ENCODE assay signal across 14 mouse cellular contexts in genomic region chrX:103448429-103448828, GRCm38 (mm10). TPM values are rescaled to one million over a fixed set of nuclear protein-coding genes. Genes with fewer than 3 reads are reported as not detected.
DNase-seq lines count a peak whose midpoint lies in the region; ATAC-seq and TF ChIP-seq lines count a peak whose summit lies in the region.
"Not testable (repeated sequence)": the region's sequence is repeated elsewhere in the genome, so short reads cannot be mapped to it uniquely, and the experiment has no call there.
"Had no signal": no experiment of that assay in that cellular context is flagged by ENCODE, and none has a peak within 500 bp of the region (broad histone marks: within the 10 kb centered on the region; RNA-seq: fewer than 3 reads in every experiment).

No protein-coding gene starts in this region.

- TF ChIP-seq POLR2A in testis, adult 2 months (IDR thresholded peaks at IDR 0.05; ENCODE audit: control insufficient read depth, low read depth, low read length) = not testable (repeated sequence)

- not testable (repeated sequence) for ATAC-seq in G1E (ENCODE audit: extremely low read depth, insufficient number of reproducible peaks, low FRiP score, poor library complexity, severe bottlenecking); forebrain, embryonic 11.5 days (replicated peaks; ENCODE audit: low FRiP score); heart, embryonic 12.5 days (ENCODE audit: insufficient number of reproducible peaks, low FRiP score); hindbrain, postnatal 0 days; liver, embryonic 16.5 days (ENCODE audit: low read depth); midbrain, embryonic 14.5 days (ENCODE audit: low FRiP score, low TSS enrichment)

- not testable (repeated sequence) for H3K9me3 ChIP-seq in G1E (replicated peaks); forebrain, embryonic 11.5 days (ENCODE audit: control insufficient read depth, low read length); heart, embryonic 12.5 days (replicated peaks); hindbrain, postnatal 0 days (ENCODE audit: low read length); limb, embryonic 10.5 days (replicated peaks); liver, embryonic 16.5 days (replicated peaks; ENCODE audit: control insufficient read depth, low read length); midbrain, embryonic 14.5 days (ENCODE audit: control insufficient read depth, low read length)

- peak overlapping the region; percentile 61; the same call in 1 of the 2 replicates for H3K4me2 ChIP-seq in forebrain, embryonic 11.5 days (ENCODE audit: low read depth, low read length, severe bottlenecking)
- peak overlapping the region; percentile 75 for H3K4me2 ChIP-seq in heart, embryonic 12.5 days
- peak overlapping the region; percentile 66 for H3K4me2 ChIP-seq in hindbrain, postnatal 0 days (ENCODE audit: low read depth, low read length)
- not testable (repeated sequence) for H3K4me2 ChIP-seq in liver, embryonic 16.5 days (ENCODE audit: low read depth, low read length)
- H3K4me2 ChIP-seq in midbrain, embryonic 14.5 days (ENCODE audit: low read length) = peak overlapping the region; percentile 63

- peaks cover 10% of the 10 kb centered on the region for H3K4me1 ChIP-seq in G1E (ENCODE audit: insufficient read depth, low read depth, low read length)
- H3K4me1 ChIP-seq in forebrain, embryonic 11.5 days (replicated peaks; ENCODE audit: control insufficient read depth, insufficient read depth, low read length); heart, embryonic 12.5 days (replicated peaks); hindbrain, postnatal 0 days (ENCODE audit: insufficient read depth, low read length); limb, embryonic 10.5 days; liver, embryonic 16.5 days (ENCODE audit: control insufficient read depth, low read depth, low read length); midbrain, embryonic 14.5 days (ENCODE audit: control insufficient read depth, insufficient read depth, low read length); testis, adult 2 months (ENCODE audit: control insufficient read depth, insufficient read depth, low read length): not testable (repeated sequence)

- not testable (repeated sequence) for H3K27me3 ChIP-seq in G1E (ENCODE audit: insufficient read depth, low read length); testis, adult 2 months (ENCODE audit: control insufficient read depth, insufficient read depth, low read length)
- H3K27me3 ChIP-seq in forebrain, embryonic 11.5 days (ENCODE audit: control insufficient read depth, insufficient read depth, low read length) = peaks cover 21% of the 10 kb centered on the region
- peaks cover 32% of the 10 kb centered on the region for H3K27me3 ChIP-seq in heart, embryonic 12.5 days (replicated peaks)
- H3K27me3 ChIP-seq in hindbrain, postnatal 0 days (ENCODE audit: insufficient read depth, low read length) = peaks cover 16% of the 10 kb centered on the region; the same call in 1 of the 2 replicates
- peaks cover 86% of the 10 kb centered on the region for H3K27me3 ChIP-seq in limb, embryonic 10.5 days (ENCODE audit: low read depth, poor library complexity, severe bottlenecking)
- peaks cover 26% of the 10 kb centered on the region for H3K27me3 ChIP-seq in liver, embryonic 16.5 days (ENCODE audit: control insufficient read depth, insufficient read depth, low read depth, low read length)
- H3K27me3 ChIP-seq in midbrain, embryonic 14.5 days (ENCODE audit: control insufficient read depth, insufficient read depth, low read length) = peaks cover 15% of the 10 kb centered on the region

- not testable (repeated sequence) for H3K9ac ChIP-seq in forebrain, embryonic 11.5 days (ENCODE audit: low read length); heart, embryonic 12.5 days; hindbrain, postnatal 0 days (replicated peaks; ENCODE audit: low read length); liver, embryonic 16.5 days (ENCODE audit: low read depth, low read length); midbrain, embryonic 14.5 days (replicated peaks; ENCODE audit: low read length)

- 62% methylated on average over 10 of the region's 13 CpGs for WGBS in forebrain, embryonic 11.5 days
- 35% methylated on average over 12 of the region's 13 CpGs for WGBS in heart, embryonic 12.5 days
- WGBS in hindbrain, postnatal 0 days = 64% methylated on average over 11 of the region's 13 CpGs
- WGBS in limb, embryonic 10.5 days = 50% methylated on average over 10 of the region's 13 CpGs
- WGBS in liver, embryonic 16.5 days (ENCODE audit: insufficient replicate concordance) = 31% methylated on average over 10 of the region's 13 CpGs
- 68% methylated on average over 10 of the region's 13 CpGs for WGBS in midbrain, embryonic 14.5 days

- not testable (repeated sequence) for H3K36me3 ChIP-seq in G1E (replicated peaks); forebrain, embryonic 11.5 days (ENCODE audit: control insufficient read depth, insufficient read depth, low read length); heart, embryonic 12.5 days; hindbrain, postnatal 0 days (ENCODE audit: insufficient read depth, low read length); limb, embryonic 10.5 days; liver, embryonic 16.5 days (ENCODE audit: control insufficient read depth, insufficient read depth); midbrain, embryonic 14.5 days (ENCODE audit: control insufficient read depth, insufficient read depth, low read length); testis, adult 2 months (ENCODE audit: control insufficient read depth, insufficient read depth, low read length)

- not testable (repeated sequence) for TF ChIP-seq CTCF in G1E (IDR thresholded peaks at IDR 0.05; ENCODE audit: low read depth, low read length); hindbrain, postnatal 0 days (IDR thresholded peaks at IDR 0.05; ENCODE audit: low read depth); testis, adult 2 months (IDR thresholded peaks at IDR 0.05; ENCODE audit: control insufficient read depth, insufficient read depth, insufficient replicate concordance, low read depth, low read length)

- H3K4me3 ChIP-seq in G1E (ENCODE audit: low read depth, low read length) = peak overlapping the region; percentile 86
- H3K4me3 ChIP-seq in forebrain, embryonic 11.5 days (ENCODE audit: low read depth, low read length); midbrain, embryonic 14.5 days (replicated peaks; ENCODE audit: low read depth, low read length): not testable (repeated sequence)
- H3K4me3 ChIP-seq in heart, embryonic 12.5 days = peak overlapping the region; percentile 44
- peak overlapping the region; percentile 43 for H3K4me3 ChIP-seq in hindbrain, postnatal 0 days (ENCODE audit: low read length)
- peak overlapping the region; percentile 48; the same call in 1 of the 2 replicates for H3K4me3 ChIP-seq in limb, embryonic 10.5 days
- H3K4me3 ChIP-seq in liver, embryonic 16.5 days (ENCODE audit: low read depth, low read length) = peak overlapping the region; percentile 44
- H3K4me3 ChIP-seq in testis, adult 2 months (ENCODE audit: control insufficient read depth, low read depth, low read length) = peak overlapping the region; percentile 11

- not testable (repeated sequence) for DNase-seq in G1E (ENCODE audit: low spot score); forebrain, embryonic 11.5 days (ENCODE audit: low spot score); hindbrain, postnatal 0 days (ENCODE audit: low spot score); limb, embryonic 10.5 days (ENCODE audit: low spot score); midbrain, embryonic 14.5 days

- not testable (repeated sequence) for H3K27ac ChIP-seq in forebrain, embryonic 11.5 days (ENCODE audit: low read depth, low read length); heart, embryonic 12.5 days (ENCODE audit: poor library complexity, severe bottlenecking); hindbrain, postnatal 0 days; limb, embryonic 10.5 days; liver, embryonic 16.5 days (ENCODE audit: low read length); midbrain, embryonic 14.5 days (replicated peaks; ENCODE audit: low read depth, low read length); testis, adult 2 months (ENCODE audit: control insufficient read depth, insufficient read depth, low read depth, low read length)

RNA-seq across cellular contexts. Expression of gene Gm26992, which starts 26.6 kb away (rescaled TPM):
- 22.2 and 22.7 TPM in 2 replicates for total RNA-seq in G1E (2014; fragmentation: Nextera tagmentation)
- total RNA-seq in G1E (2017) = not detected in 2 replicates
- polyA plus RNA-seq in G1E (2012) = not detected in 2 replicates
- polyA plus RNA-seq in forebrain, embryonic 11.5 days (2014; fragmentation: Nextera tagmentation; extraction: Ambion mirVana) = not detected in 2 replicates
- not detected in 2 replicates for polyA plus RNA-seq in heart, embryonic 12.5 days (2016; fragmentation: Nextera tagmentation; extraction: Ambion mirVana)
- not detected in 2 replicates for total RNA-seq in hindbrain, postnatal 0 days (2014; rRNA removed)
- not detected in 2 replicates for polyA plus RNA-seq in hindbrain, postnatal 0 days (2015; fragmentation: Nextera tagmentation; extraction: Ambion mirVana)
- polyA plus RNA-seq in limb, embryonic 10.5 days (2016; fragmentation: Nextera tagmentation; extraction: Ambion mirVana) = not detected in 2 replicates
- polyA plus RNA-seq in liver, embryonic 16.5 days (2015; fragmentation: Nextera tagmentation; extraction: Ambion mirVana) = not detected in 2 replicates
- not detected in 2 replicates for polyA plus RNA-seq in midbrain, embryonic 14.5 days (2014; fragmentation: Nextera tagmentation; extraction: Ambion mirVana)
- polyA plus RNA-seq in testis, adult 2 months (2012; rRNA removed) = 0.31 TPM in 1 of 2 replicates, not detected in the other
- total RNA-seq: gastrocnemius, adult 8-10 months; neutrophil, adult 5-6 weeks had no signal
- polyA plus RNA-seq: inflammation-experienced regulatory T-cells, adult 6 months; midbrain, embryonic 11.5 days; spleen, adult 2 months had no signal

RNA-seq across cellular contexts. Expression of gene Tsx, which starts 34.2 kb away (rescaled TPM):
- total RNA-seq in G1E (2014; fragmentation: Nextera tagmentation) (not detected in 2 replicates), G1E (2017) (not detected in 2 replicates)
- not detected in 2 replicates for polyA plus RNA-seq in G1E (2012)
- polyA plus RNA-seq in forebrain, embryonic 11.5 days (2014; fragmentation: Nextera tagmentation; extraction: Ambion mirVana) = 0.35 and 0.40 TPM in 2 replicates
- polyA plus RNA-seq in heart, embryonic 12.5 days (2016; fragmentation: Nextera tagmentation; extraction: Ambion mirVana) = 0.24 TPM in 1 of 2 replicates, not detected in the other
- not detected in 2 replicates for total RNA-seq in hindbrain, postnatal 0 days (2014; rRNA removed)
- polyA plus RNA-seq in hindbrain, postnatal 0 days (2015; fragmentation: Nextera tagmentation; extraction: Ambion mirVana) = 0.43 TPM in 1 of 2 replicates, not detected in the other
- 0.44 and 0.48 TPM in 2 replicates for polyA plus RNA-seq in limb, embryonic 10.5 days (2016; fragmentation: Nextera tagmentation; extraction: Ambion mirVana)
- polyA plus RNA-seq in liver, embryonic 16.5 days (2015; fragmentation: Nextera tagmentation; extraction: Ambion mirVana) = not detected in 2 replicates
- polyA plus RNA-seq in midbrain, embryonic 14.5 days (2014; fragmentation: Nextera tagmentation; extraction: Ambion mirVana) = 0.37 and 0.47 TPM in 2 replicates
- polyA plus RNA-seq in testis, adult 2 months (2012; rRNA removed) = 19.2 and 28.0 TPM in 2 replicates
- total RNA-seq: gastrocnemius, adult 8-10 months; left cerebral cortex, adult 18-20 months; neutrophil, adult 5-6 weeks had no signal
- polyA plus RNA-seq: spleen, adult 2 months had no signal

Comparison
In these comparisons a context has a peak if more than half of its experiments do, and no peak if none do; other contexts are left out.
1. RNA of gene Tsx, which starts 34.2 kb away (polyA plus RNA-seq): 19.2 to 28.0 TPM in testis, adult 2 months; 0.44 to 0.48 TPM in limb, embryonic 10.5 days, 0.43 TPM in hindbrain, postnatal 0 days, 0.35 to 0.40 TPM in forebrain, embryonic 11.5 days, 0.37 to 0.47 TPM in midbrain, embryonic 14.5 days, 0.24 TPM in heart, embryonic 12.5 days, not detected in G1E and not detected in liver, embryonic 16.5 days; every median in the first group is over 10 times any median in the second.